Mouse (Mus musculus): ENCODE data around the gene Ccdc8. TPM values are rescaled to one million over a fixed set of nuclear protein-coding genes. Genes with fewer than 3 reads are reported as not detected.
"Not testable (repeated sequence)": the region's sequence is repeated elsewhere in the genome, so short reads cannot be mapped to it uniquely, and the experiment has no call there.

Gene Ccdc8
- polyA plus RNA-seq, 1 experiment from 2014 or later: 7.0 TPM

- Histone ChIP-seq H3K4me1 (peaks cover 48% of the 10 kb centered on the region), H3K4me2 (replicated peaks) (no peak overlapping the region)
- 29% methylated on average over 18 of the region's 18 CpGs for WGBS
Measured at GRCm38 (mm10) chr7:16950861-16951635, 41.5 kb upstream of the Ccdc8 start.

GRCm38 (mm10) chr7:16953776-16954175 lies 38.7 kb upstream of the Ccdc8 start:
- not testable (repeated sequence) for ATAC-seq (replicated peaks); H3K27me3 ChIP-seq; H3K36me3 ChIP-seq; H3K9ac ChIP-seq (replicated peaks); H3K4me3 ChIP-seq; H3K9me3 ChIP-seq; H3K4me2 ChIP-seq (replicated peaks); H3K27ac ChIP-seq (replicated peaks)
- peaks cover 45% of the 10 kb centered on the region for H3K4me1 ChIP-seq
- 67% methylated on average over 2 of the region's 2 CpGs for WGBS

More at GRCm38 (mm10) chr7:16950861-16951635, 41.5 kb upstream of the Ccdc8 start:
- Histone ChIP-seq H3K9me3 (no peaks in the 10 kb centered on the region), H3K9ac (replicated peaks) (no peak overlapping the region), H3K27ac (replicated peaks) (peak overlapping the region; percentile 67), H3K27me3 (no peaks in the 10 kb centered on the region; the same call in 1 of the 2 replicates), H3K4me3 (no peak overlapping the region), H3K36me3 (no peaks in the 10 kb centered on the region)
- ATAC-seq (replicated peaks): peak; percentile 49

GRCm38 (mm10) chr7:16955712-16956111 lies 36.8 kb upstream of the Ccdc8 start:
- no peak overlapping the region for H3K4me2 ChIP-seq (replicated peaks)
- ATAC-seq (replicated peaks): no peak
- no peak overlapping the region for H3K9ac ChIP-seq (replicated peaks)
- peaks cover 45% of the 10 kb centered on the region for H3K4me1 ChIP-seq
- H3K4me3 ChIP-seq: no peak overlapping the region
- peak overlapping the region; percentile 93 for H3K27ac ChIP-seq (replicated peaks)
- no peaks in the 10 kb centered on the region for H3K36me3 ChIP-seq
- H3K27me3 ChIP-seq: no peaks in the 10 kb centered on the region
- 82% methylated on average over 4 of the region's 4 CpGs for WGBS
- no peaks in the 10 kb centered on the region for H3K9me3 ChIP-seq

- Histone ChIP-seq H3K9me3 (no peaks in the 10 kb centered on the region), H3K27ac (replicated peaks) (peak overlapping the region; percentile 93), H3K4me2 (replicated peaks) (peak overlapping the region; percentile 34), H3K4me3 (peak overlapping the region; percentile 16; the same call in 1 of the 2 replicates), H3K9ac (replicated peaks) (0 out of 2 replicates have a peak overlapping the region, but pooled peaks have one; percentile 23), H3K4me1 (peaks cover 52% of the 10 kb centered on the region), H3K27me3 (no peaks in the 10 kb centered on the region), H3K36me3 (no peaks in the 10 kb centered on the region)
- ATAC-seq (replicated peaks): peak; percentile 76
- 32% methylated on average over 15 of the region's 15 CpGs for WGBS
Measured at GRCm38 (mm10) chr7:16956410-16957265, 35.9 kb upstream of the Ccdc8 start.

GRCm38 (mm10) chr7:16959539-16960187 lies 32.8 kb upstream of the Ccdc8 start, which contains the start of gene Pnmal1:
TSS of gene Pnmal1 (plus strand) at chr7:16959679.
- Histone ChIP-seq H3K9me3 (no peaks in the 10 kb centered on the region), H3K4me1 (peaks cover 56% of the 10 kb centered on the region), H3K36me3 (no peaks in the 10 kb centered on the region), H3K4me2 (replicated peaks) (peak within 1 kb of the TSS; percentile 80), H3K9ac (replicated peaks) (peak within 1 kb of the TSS; percentile 51), H3K27me3 (no peaks in the 10 kb centered on the region), H3K4me3 (peak within 1 kb of the TSS; percentile 46), H3K27ac (replicated peaks) (peak within 1 kb of the TSS; percentile 91)
- peak; percentile 93 for ATAC-seq (replicated peaks)
- 9% methylated on average over 17 of the region's 17 CpGs for WGBS

- no peak overlapping the region for H3K4me2 ChIP-seq (replicated peaks)
- H3K4me1 ChIP-seq: peaks cover 51% of the 10 kb centered on the region
- ATAC-seq (replicated peaks): no peak
- no peaks in the 10 kb centered on the region for H3K9me3 ChIP-seq
- H3K36me3 ChIP-seq: no peaks in the 10 kb centered on the region
- H3K27ac ChIP-seq (replicated peaks): no peak overlapping the region
- H3K4me3 ChIP-seq: no peak overlapping the region
- no peak overlapping the region for H3K9ac ChIP-seq (replicated peaks)
- H3K27me3 ChIP-seq: no peaks in the 10 kb centered on the region
- WGBS: 79% methylated on average over 5 of the region's 5 CpGs
Measured at GRCm38 (mm10) chr7:16961678-16962077, 30.8 kb upstream of the Ccdc8 start.

GRCm38 (mm10) chr7:16968414-16968813 lies 24.1 kb upstream of the Ccdc8 start:
- Histone ChIP-seq H3K36me3 (no peaks in the 10 kb centered on the region), H3K9ac (replicated peaks) (no peak overlapping the region), H3K4me2 (replicated peaks) (no peak overlapping the region)

GRCm38 (mm10) chr7:16971160-16971559 lies 21.3 kb upstream of the Ccdc8 start:
- WGBS: 96% methylated on average over 3 of the region's 3 CpGs
- no peak overlapping the region for H3K4me2 ChIP-seq (replicated peaks)
- no peak overlapping the region for H3K9ac ChIP-seq (replicated peaks)
- H3K9me3 ChIP-seq: no peaks in the 10 kb centered on the region
- no peak for ATAC-seq (replicated peaks)
- H3K4me3 ChIP-seq: no peak overlapping the region
- no peak overlapping the region for H3K27ac ChIP-seq (replicated peaks)
- H3K27me3 ChIP-seq: no peaks in the 10 kb centered on the region
- no peaks in the 10 kb centered on the region for H3K4me1 ChIP-seq
- no peaks in the 10 kb centered on the region for H3K36me3 ChIP-seq

More at GRCm38 (mm10) chr7:16968414-16968813, 24.1 kb upstream of the Ccdc8 start:
- no peaks in the 10 kb centered on the region for H3K9me3 ChIP-seq
- WGBS: 87% methylated on average over 6 of the region's 6 CpGs
- no peak overlapping the region for H3K4me3 ChIP-seq
- no peaks in the 10 kb centered on the region for H3K4me1 ChIP-seq
- H3K27ac ChIP-seq (replicated peaks): no peak overlapping the region
- no peaks in the 10 kb centered on the region for H3K27me3 ChIP-seq
- ATAC-seq (replicated peaks): no peak

GRCm38 (mm10) chr7:16974018-16974417 lies 18.5 kb upstream of the Ccdc8 start:
- no peaks in the 10 kb centered on the region for H3K9me3 ChIP-seq
- no peak overlapping the region for H3K4me2 ChIP-seq (replicated peaks)
- ATAC-seq (replicated peaks): no peak
- no peak overlapping the region for H3K27ac ChIP-seq (replicated peaks)
- no peaks in the 10 kb centered on the region for H3K4me1 ChIP-seq
- H3K4me3 ChIP-seq: no peak overlapping the region
- H3K9ac ChIP-seq (replicated peaks): no peak overlapping the region
- 76% methylated on average over 6 of the region's 6 CpGs for WGBS
- H3K27me3 ChIP-seq: no peaks in the 10 kb centered on the region
- no peaks in the 10 kb centered on the region for H3K36me3 ChIP-seq

- H3K9me3 ChIP-seq: no peaks in the 10 kb centered on the region
- no peak overlapping the region for H3K27ac ChIP-seq (replicated peaks)
- H3K4me2 ChIP-seq (replicated peaks): no peak overlapping the region
- no peak overlapping the region for H3K9ac ChIP-seq (replicated peaks)
- whole genome bisulfite sequencing: 63% methylated on average over 8 of the region's 8 CpGs
- no peaks in the 10 kb centered on the region for H3K27me3 ChIP-seq
- H3K4me1 ChIP-seq: peaks cover 12% of the 10 kb centered on the region
- no peak for ATAC-seq (replicated peaks)
- no peak overlapping the region for H3K4me3 ChIP-seq
- H3K36me3 ChIP-seq: no peaks in the 10 kb centered on the region
Measured at GRCm38 (mm10) chr7:16976298-16976697, 16.2 kb upstream of the Ccdc8 start.

GRCm38 (mm10) chr7:16978173-16978572 lies 14.3 kb upstream of the Ccdc8 start:
- H3K4me1 ChIP-seq: peaks cover 26% of the 10 kb centered on the region
- H3K27ac ChIP-seq (replicated peaks): no peak overlapping the region
- no peak for ATAC-seq (replicated peaks)
- no peak overlapping the region for H3K9ac ChIP-seq (replicated peaks)
- H3K9me3 ChIP-seq: no peaks in the 10 kb centered on the region
- no peak overlapping the region for H3K4me3 ChIP-seq
- no peaks in the 10 kb centered on the region for H3K27me3 ChIP-seq
- WGBS: 75% methylated on average over 5 of the region's 6 CpGs
- H3K4me2 ChIP-seq (replicated peaks): no peak overlapping the region
- no peaks in the 10 kb centered on the region for H3K36me3 ChIP-seq

- Histone ChIP-seq H3K36me3 (no peaks in the 10 kb centered on the region), H3K4me3 (no peak overlapping the region), H3K4me2 (replicated peaks) (no peak overlapping the region), H3K9ac (replicated peaks) (no peak overlapping the region), H3K4me1 (peaks cover 31% of the 10 kb centered on the region), H3K27ac (replicated peaks) (no peak overlapping the region), H3K9me3 (no peaks in the 10 kb centered on the region), H3K27me3 (no peaks in the 10 kb centered on the region)
- WGBS: 91% methylated on average over 3 of the region's 3 CpGs
- no peak for ATAC-seq (replicated peaks)
Measured at GRCm38 (mm10) chr7:16978593-16978992, 13.9 kb upstream of the Ccdc8 start.
